Mouse (Mus musculus) spleen, adult 2 months (tissue): ENCODE measurements at regions not wholly inside any gene's neighbourhood (a gene's known extent, or its start where the extent isn't known, plus 50 kb on each side); places are given as distances from the start of the nearest gene placed in this dataset.

Experiments used
- CTCF ChIP-seq: fragments of 200-500 bp; IDR thresholded peaks from 2 replicates; pipeline ENCODE4 v1.5.1; 2011; ENCODE audit warnings: mild to moderate bottlenecking, inconsistent platforms; ENCODE audit not compliant: insufficient read depth, insufficient read length, insufficient replicate concordance; ENCODE audit errors: extremely low read depth
- POLR2A ChIP-seq: fragments of 200-500 bp; IDR thresholded peaks from 2 replicates; pipeline ENCODE4 v1.6.1; 2011; ENCODE audit warnings: low read depth, low read length, inconsistent platforms

DNA sequence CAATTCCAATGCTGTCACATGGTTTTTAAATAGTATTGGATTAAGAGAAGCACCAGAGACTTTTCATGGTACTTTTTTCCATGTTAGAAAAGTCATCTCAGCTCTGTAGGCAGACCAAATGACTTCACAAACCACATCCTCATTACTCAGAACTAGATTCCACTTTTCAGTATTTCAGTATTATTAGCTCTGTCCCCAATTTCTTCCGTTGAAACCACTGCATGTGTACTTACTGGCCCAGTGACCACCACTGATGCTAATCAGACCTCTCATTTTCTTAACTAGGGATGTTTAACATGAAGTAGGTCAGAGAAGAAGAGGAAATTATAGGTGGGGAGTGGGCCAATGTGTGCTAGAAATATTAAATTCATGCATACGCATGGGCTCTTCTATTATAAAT is 326.2 kb downstream of the Car8 start:
- no peak for TF ChIP-seq POLR2A
- no peak for TF ChIP-seq CTCF
